Mouse (Mus musculus): ENCODE results near the gene Rhbg. TPM values are rescaled to one million over a fixed set of nuclear protein-coding genes. Genes with fewer than 3 reads are reported as not detected.
"Not testable (repeated sequence)": the region's sequence is repeated elsewhere in the genome, so short reads cannot be mapped to it uniquely, and the experiment has no call there.

The Rhbg gene
- total RNA-seq (2014; rRNA removed) (0.94 and 1.0 TPM in 2 replicates), polyA plus RNA-seq (2015; fragmentation: Nextera tagmentation; extraction: Ambion mirVana) (0.21 and 0.41 TPM in 2 replicates)

- Histone ChIP-seq H3K4me2 (ENCODE audit: low read depth, low read length, poor library complexity, severe bottlenecking) (peak within 1 kb of the TSS; percentile 48), H3K36me3 (ENCODE audit: insufficient read depth, low read length) (no peaks in the 10 kb centered on the region), H3K9ac (replicated peaks; ENCODE audit: low read length, poor library complexity, severe bottlenecking) (peak within 1 kb of the TSS; percentile 44; the same call in 1 of the 2 replicates), H3K27ac (ENCODE audit: low read depth, low read length) (no peak within 1 kb of the TSS), H3K4me1 (ENCODE audit: insufficient read depth, low read length) (no peaks in the 10 kb centered on the region), H3K9me3 (ENCODE audit: low read length) (no peaks in the 10 kb centered on the region), H3K27me3 (ENCODE audit: insufficient read depth, low read length) (peaks cover 24% of the 10 kb centered on the region), H3K4me3 (ENCODE audit: low read depth, low read length) (peak within 1 kb of the TSS; percentile 24)
- DNase-seq (ENCODE audit: low spot score) (no peak), ATAC-seq (ENCODE audit: low FRiP score) (no peak)
- 3% methylated on average over 34 of the region's 34 CpGs for WGBS
- no peak for TF ChIP-seq CTCF (IDR thresholded peaks at IDR 0.05)
These were observed at the start of gene Rhbg for GRCm38 (mm10) chr3:88254268-88254926. Gene Rhbg, minus strand, starts transcription at chr3:88254709.

- Histone ChIP-seq H3K4me1 (ENCODE audit: insufficient read depth, low read length) (0 out of 2 replicates have a peak, but pooled peaks cover 6% of the 10 kb centered on the region), H3K36me3 (ENCODE audit: insufficient read depth, low read length) (peaks cover 33% of the 10 kb centered on the region), H3K27ac (ENCODE audit: low read depth, low read length) (no peak overlapping the region), H3K9me3 (ENCODE audit: low read length) (no peaks in the 10 kb centered on the region), H3K4me2 (ENCODE audit: low read depth, low read length, poor library complexity, severe bottlenecking) (no peak overlapping the region), H3K4me3 (ENCODE audit: low read depth, low read length) (no peak overlapping the region), H3K27me3 (ENCODE audit: insufficient read depth, low read length) (no peaks in the 10 kb centered on the region), H3K9ac (replicated peaks; ENCODE audit: low read length, poor library complexity, severe bottlenecking) (no peak overlapping the region)
- no peak for TF ChIP-seq CTCF (IDR thresholded peaks at IDR 0.05)
- DNase-seq (ENCODE audit: low spot score) (no peak), ATAC-seq (ENCODE audit: low FRiP score) (no peak)
- 96% methylated on average over 1 of the region's 1 CpGs for WGBS
These were observed 44.7 kb upstream of the Rhbg start for GRCm38 (mm10) chr3:88299172-88299571.

DNA sequence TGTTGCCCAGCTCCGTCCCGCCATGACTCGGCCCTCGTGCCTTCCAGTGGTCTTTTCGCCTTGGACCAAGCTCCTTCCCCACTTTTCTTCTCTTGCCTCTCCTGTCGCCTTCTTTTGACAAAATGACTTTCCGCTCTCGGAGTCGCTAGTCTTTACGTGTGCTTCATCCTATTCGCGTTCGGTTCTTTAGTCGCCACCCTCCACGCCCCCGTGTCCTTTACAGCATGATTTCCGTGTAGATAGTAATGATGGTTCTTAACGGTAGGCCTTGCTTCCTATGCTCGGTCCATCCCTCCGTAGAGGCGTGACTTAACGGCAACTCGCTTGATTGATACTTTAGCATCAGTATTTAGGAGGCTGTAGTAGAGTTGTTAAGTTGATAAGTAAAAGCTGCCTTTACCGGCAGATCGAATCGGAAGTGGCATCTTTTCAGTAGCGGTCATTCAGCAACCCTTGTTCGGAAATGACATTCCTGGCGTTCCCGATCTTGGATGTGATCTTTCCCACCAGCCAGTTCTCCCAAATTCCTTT lies 42.9 kb upstream of the Rhbg start:
- Histone ChIP-seq H3K4me1 (ENCODE audit: insufficient read depth, low read length) (0 out of 2 replicates have a peak, but pooled peaks cover 6% of the 10 kb centered on the region), H3K27me3 (ENCODE audit: insufficient read depth, low read length) (no peaks in the 10 kb centered on the region), H3K4me2 (ENCODE audit: low read depth, low read length, poor library complexity, severe bottlenecking) (peak overlapping the region; percentile 69), H3K4me3 (ENCODE audit: low read depth, low read length) (peak overlapping the region; percentile 78), H3K9ac (replicated peaks; ENCODE audit: low read length, poor library complexity, severe bottlenecking) (peak overlapping the region; percentile 86), H3K27ac (ENCODE audit: low read depth, low read length) (peak overlapping the region; percentile 92), H3K9me3 (ENCODE audit: low read length) (no peaks in the 10 kb centered on the region), H3K36me3 (ENCODE audit: insufficient read depth, low read length) (peaks cover 19% of the 10 kb centered on the region; the same call in 1 of the 2 replicates)
- ATAC-seq (ENCODE audit: low FRiP score) (no peak), DNase-seq (ENCODE audit: low spot score) (no peak)
- no peak for TF ChIP-seq CTCF (IDR thresholded peaks at IDR 0.05)
- WGBS = under 1% methylated on average over 30 of the region's 30 CpGs

- H3K36me3 ChIP-seq (ENCODE audit: insufficient read depth, low read length) = peaks cover 14% of the 10 kb centered on the region; the same call in 1 of the 2 replicates
- peak within 1 kb of the TSS; percentile 69 for H3K4me2 ChIP-seq (ENCODE audit: low read depth, low read length, poor library complexity, severe bottlenecking)
- ATAC-seq (ENCODE audit: low FRiP score) = peak; percentile 99
- H3K4me3 ChIP-seq (ENCODE audit: low read depth, low read length) = peak within 1 kb of the TSS; percentile 78
- H3K9me3 ChIP-seq (ENCODE audit: low read length) = no peaks in the 10 kb centered on the region
- peak; percentile 61 for TF ChIP-seq CTCF (IDR thresholded peaks at IDR 0.05)
- under 1% methylated on average over 44 of the region's 44 CpGs for WGBS
- DNase-seq (ENCODE audit: low spot score) = peak; percentile 99
- H3K27me3 ChIP-seq (ENCODE audit: insufficient read depth, low read length) = no peaks in the 10 kb centered on the region
- peak within 1 kb of the TSS; percentile 92 for H3K27ac ChIP-seq (ENCODE audit: low read depth, low read length)
- H3K9ac ChIP-seq (replicated peaks; ENCODE audit: low read length, poor library complexity, severe bottlenecking) = peak within 1 kb of the TSS; percentile 86
- 0 out of 2 replicates have a peak, but pooled peaks cover 6% of the 10 kb centered on the region for H3K4me1 ChIP-seq (ENCODE audit: insufficient read depth, low read length)
These were observed 42.2 kb upstream of the Rhbg start, which contains the start of the genes Tsacc and Cct3 for GRCm38 (mm10) chr3:88296561-88297318. Gene Tsacc, minus strand, starts transcription at chr3:88296999. Gene Cct3, plus strand, starts transcription at chr3:88297116.

DNA sequence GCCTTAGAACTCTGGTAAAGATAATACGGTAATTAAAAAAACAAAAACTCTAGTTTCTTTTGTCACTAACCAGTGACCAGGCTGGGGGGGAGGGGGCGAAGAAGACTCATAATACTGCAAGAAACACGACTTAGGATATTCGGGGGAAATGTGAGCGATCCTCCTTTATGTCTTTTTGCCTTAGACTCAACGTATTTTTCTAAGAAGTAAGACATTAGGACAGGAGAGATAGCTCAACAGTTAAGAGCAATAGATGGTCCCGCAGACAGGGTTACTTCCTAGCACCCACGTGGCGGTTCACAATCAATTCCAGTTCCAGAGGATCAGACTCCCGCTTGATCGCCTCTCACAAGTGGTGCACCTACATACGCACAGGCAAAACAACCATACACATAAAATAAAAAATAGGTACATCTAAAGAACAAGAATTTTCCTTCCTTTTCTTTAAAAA lies 41.6 kb upstream of the Rhbg start:
- Histone ChIP-seq H3K27me3 (ENCODE audit: insufficient read depth, low read length) (no peaks in the 10 kb centered on the region), H3K27ac (ENCODE audit: low read depth, low read length) (peak overlapping the region; percentile 78; the same call in 1 of the 2 replicates), H3K4me3 (ENCODE audit: low read depth, low read length) (peak overlapping the region; percentile 78), H3K36me3 (ENCODE audit: insufficient read depth, low read length) (peaks cover 9% of the 10 kb centered on the region; the same call in 1 of the 2 replicates), H3K9ac (replicated peaks; ENCODE audit: low read length, poor library complexity, severe bottlenecking) (peak overlapping the region; percentile 42; the same call in 1 of the 2 replicates), H3K4me2 (ENCODE audit: low read depth, low read length, poor library complexity, severe bottlenecking) (peak overlapping the region; percentile 45), H3K4me1 (ENCODE audit: insufficient read depth, low read length) (0 out of 2 replicates have a peak, but pooled peaks cover 6% of the 10 kb centered on the region), H3K9me3 (ENCODE audit: low read length) (no peaks in the 10 kb centered on the region)
- under 1% methylated on average over 12 of the region's 12 CpGs for WGBS
- TF ChIP-seq CTCF (IDR thresholded peaks at IDR 0.05) = no peak
- DNase-seq (ENCODE audit: low spot score) (no peak), ATAC-seq (ENCODE audit: low FRiP score) (peak; percentile 22; the same call in 1 of the 2 replicates)

DNA sequence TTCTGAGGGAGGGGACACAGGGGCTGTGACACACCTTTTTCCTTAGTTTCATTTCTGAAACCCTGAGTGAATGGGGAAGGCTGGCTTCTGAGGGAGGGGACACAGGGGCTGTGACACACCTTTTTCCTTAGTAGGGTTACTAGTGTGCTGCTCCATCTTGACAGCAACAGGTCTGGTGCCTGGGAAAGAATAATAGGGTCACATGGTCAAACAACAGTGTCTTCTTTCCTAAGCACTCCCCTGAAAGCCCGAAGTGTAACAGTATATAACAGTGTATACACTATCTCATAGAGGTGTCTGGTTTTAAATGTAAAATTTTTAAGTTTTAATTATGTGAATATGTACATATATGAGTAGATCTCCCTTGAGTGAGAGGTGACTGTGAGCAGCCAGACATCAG lies 40.8 kb upstream of the Rhbg start:
- ATAC-seq (ENCODE audit: low FRiP score); H3K27me3 ChIP-seq (ENCODE audit: insufficient read depth, low read length); H3K36me3 ChIP-seq (ENCODE audit: insufficient read depth, low read length); H3K27ac ChIP-seq (ENCODE audit: low read depth, low read length); H3K9ac ChIP-seq (replicated peaks; ENCODE audit: low read length, poor library complexity, severe bottlenecking); DNase-seq (ENCODE audit: low spot score); H3K4me1 ChIP-seq (ENCODE audit: insufficient read depth, low read length); H3K9me3 ChIP-seq (ENCODE audit: low read length); H3K4me3 ChIP-seq (ENCODE audit: low read depth, low read length); H3K4me2 ChIP-seq (ENCODE audit: low read depth, low read length, poor library complexity, severe bottlenecking): not testable (repeated sequence)
- WGBS = 77% methylated on average over 1 of the region's 1 CpGs

Measured in midbrain, postnatal 0 days (tissue).